Mouse (Mus musculus) limb, embryonic 11.5 days (tissue): ENCODE data around the gene Tbc1d8b. TPM values are rescaled to one million over a fixed set of nuclear protein-coding genes. Genes with fewer than 3 reads are reported as not detected.

ENCODE experiments used
- ATAC-seq: fragments of 200-750 bp; cut with Nextera tagmentation; 2 replicates; pipeline ENCODE4 v1.8.0; 2017; ENCODE audit warnings: low read depth; ENCODE audit not compliant: insufficient number of reproducible peaks, low FRiP score, low TSS enrichment
- DNase-seq: peaks from one replicate; pipeline ENCODE4 v3.0.0-alpha.2; 2015; ENCODE audit warnings: low spot score
- H3K27ac ChIP-seq: fragments of 300-500 bp; sonication (generic); replicated peaks from 2 replicates; pipeline ENCODE4 v1.5.1; 2014; ENCODE audit warnings: low read depth, mild to moderate bottlenecking, low read length
- H3K27me3 ChIP-seq: fragments of 300-500 bp; sonication (generic); 2 replicates; pipeline ENCODE4 v1.6.1; 2014; ENCODE audit warnings: mild to moderate bottlenecking, low read length, mixed read lengths; ENCODE audit not compliant: control insufficient read depth, insufficient read depth
- H3K36me3 ChIP-seq: fragments of 300-500 bp; sonication (generic); 2 replicates; pipeline ENCODE4 v1.6.1; 2014; ENCODE audit warnings: mild to moderate bottlenecking, low read length, moderate library complexity, mixed read lengths; ENCODE audit not compliant: control insufficient read depth, insufficient read depth
- H3K4me1 ChIP-seq: fragments of 300-500 bp; sonication (generic); 2 replicates; pipeline ENCODE4 v1.6.1; 2014; ENCODE audit warnings: low read length, mixed read lengths; ENCODE audit not compliant: control insufficient read depth, insufficient read depth
- H3K4me2 ChIP-seq: fragments of 300-500 bp; sonication (generic); 2 replicates; pipeline ENCODE4 v1.6.1; 2014; ENCODE audit warnings: low read depth, mild to moderate bottlenecking, moderate library complexity; ENCODE audit not compliant: severe bottlenecking
- H3K4me3 ChIP-seq: fragments of 300-500 bp; sonication (generic); 2 replicates; pipeline ENCODE4 v1.5.1; 2014; ENCODE audit warnings: low read depth, low read length
- H3K9ac ChIP-seq: fragments of 300-500 bp; sonication (generic); 2 replicates; pipeline ENCODE4 v1.6.1; 2014; ENCODE audit warnings: mild to moderate bottlenecking, low read length
- H3K9me3 ChIP-seq: fragments of 300-500 bp; sonication (generic); 2 replicates; pipeline ENCODE4 v1.6.1; 2016; ENCODE audit warnings: low read length; ENCODE audit not compliant: control insufficient read depth
- WGBS: fragments of 180-500 bp; shearing (Covaris S2); extraction: QIAGEN DNeasy Blood & Tissue Kit; methylation state at CpG from one replicate; pipeline ENCODE4 v1.1.7; 2014; 5-methylcytosine and 5-hydroxymethylcytosine counted together
- polyA plus RNA-seq: library from polyadenylated mRNA; unstranded; fragments of >200 nt; fragmentation: Nextera tagmentation; extraction: Ambion mirVana; gene quantifications from 2 replicates; pipeline ENCODE4 v1.2.1, GENCODE M21; 2014

Tbc1d8b gene
- polyA plus RNA-seq, result 0.75 and 0.92 TPM in 2 replicates

GRCm38 (mm10) chrX:139684775-139685695 is at the start of gene Tbc1d8b:
Gene Tbc1d8b, plus strand, starts transcription at chrX:139684996.
- WGBS, result 16% methylated on average over 43 of the region's 43 CpGs

GRCm38 (mm10) chrX:139639744-139640143 is 45.1 kb upstream of the Tbc1d8b start:
- ATAC-seq (no peak), DNase-seq (no peak)
- no peaks in the 10 kb centered on the region for H3K4me1 ChIP-seq
- WGBS, result 76% methylated on average over 2 of the region's 2 CpGs
- H3K27ac ChIP-seq, result no peak overlapping the region
- H3K9ac ChIP-seq, result no peak overlapping the region
- H3K4me3 ChIP-seq, result no peak overlapping the region
- H3K9me3 ChIP-seq, result no peaks in the 10 kb centered on the region
- no peaks in the 10 kb centered on the region for H3K27me3 ChIP-seq
- H3K36me3 ChIP-seq, result no peaks in the 10 kb centered on the region
- no peak overlapping the region for H3K4me2 ChIP-seq

More at GRCm38 (mm10) chrX:139684775-139685695, at the start of gene Tbc1d8b:
- no peaks in the 10 kb centered on the region for H3K9me3 ChIP-seq
- no peak within 1 kb of the TSS for H3K27ac ChIP-seq
- no peaks in the 10 kb centered on the region for H3K4me1 ChIP-seq
- H3K4me2 ChIP-seq, result peak within 1 kb of the TSS; percentile 50
- H3K36me3 ChIP-seq, result no peaks in the 10 kb centered on the region
- DNase-seq (peak; percentile 63), ATAC-seq (peak; percentile 98)
- peak within 1 kb of the TSS; percentile 47 for H3K9ac ChIP-seq
- peaks cover 13% of the 10 kb centered on the region; the same call in 1 of the 2 replicates for H3K27me3 ChIP-seq
- peak within 1 kb of the TSS; percentile 45 for H3K4me3 ChIP-seq

DNA sequence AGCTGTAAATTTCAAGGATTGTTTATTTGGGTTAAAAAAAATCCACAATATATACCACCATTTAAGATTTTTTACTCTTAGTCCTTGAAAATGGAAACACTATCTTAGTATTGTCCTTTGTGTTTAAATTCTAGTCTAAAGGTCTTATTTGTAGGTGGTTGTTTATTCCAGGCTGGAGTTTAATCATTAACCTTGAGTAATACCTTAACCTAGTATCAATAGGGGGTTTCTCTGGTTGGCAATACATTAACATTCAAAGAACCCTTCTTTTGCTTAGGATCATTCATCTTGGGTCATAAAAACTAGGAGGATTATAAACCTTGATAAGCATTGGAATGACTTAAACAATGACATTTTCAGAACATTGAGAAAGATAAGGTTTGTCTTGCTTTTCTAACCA is 44.4 kb upstream of the Tbc1d8b start:
- Histone ChIP-seq H3K27ac (no peak overlapping the region), H3K4me1 (no peaks in the 10 kb centered on the region), H3K4me2 (no peak overlapping the region), H3K27me3 (no peaks in the 10 kb centered on the region), H3K36me3 (no peaks in the 10 kb centered on the region), H3K9ac (no peak overlapping the region), H3K4me3 (no peak overlapping the region), H3K9me3 (no peaks in the 10 kb centered on the region)
- ATAC-seq (no peak), DNase-seq (no peak)

DNA sequence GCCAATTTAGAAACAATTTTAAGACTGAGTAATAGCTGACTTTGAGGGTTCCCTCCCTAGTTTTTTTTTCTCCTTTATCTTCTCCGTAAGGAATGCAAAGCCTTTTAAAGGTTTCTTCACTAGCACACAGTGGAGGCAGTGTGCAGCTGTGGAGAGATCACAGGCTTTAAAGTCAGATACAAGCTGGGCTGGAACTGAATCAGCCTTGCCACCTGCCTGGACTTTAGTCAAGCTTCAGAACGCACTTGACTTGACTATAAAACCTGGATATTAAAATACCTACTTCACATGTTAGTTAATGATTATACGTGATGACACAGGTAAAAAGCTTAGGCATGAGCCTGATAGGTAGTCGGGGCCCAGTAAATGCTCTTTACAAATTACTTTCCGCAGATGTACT is 32.6 kb upstream of the Tbc1d8b start:
- Histone ChIP-seq H3K36me3 (no peaks in the 10 kb centered on the region), H3K9ac (no peak overlapping the region), H3K27me3 (no peaks in the 10 kb centered on the region), H3K4me3 (no peak overlapping the region), H3K4me1 (no peaks in the 10 kb centered on the region), H3K9me3 (no peaks in the 10 kb centered on the region), H3K27ac (no peak overlapping the region), H3K4me2 (no peak overlapping the region)
- ATAC-seq, result no peak
- 78% methylated on average over 5 of the region's 5 CpGs for WGBS
- no peak for DNase-seq

- Histone ChIP-seq H3K27me3 (no peaks in the 10 kb centered on the region), H3K9ac (no peak overlapping the region), H3K4me1 (no peaks in the 10 kb centered on the region), H3K4me2 (no peak overlapping the region), H3K4me3 (no peak overlapping the region), H3K36me3 (no peaks in the 10 kb centered on the region), H3K9me3 (no peaks in the 10 kb centered on the region), H3K27ac (no peak overlapping the region)
- DNase-seq (no peak), ATAC-seq (no peak)
- 88% methylated on average over 3 of the region's 3 CpGs for WGBS
These were observed 31.5 kb upstream of the Tbc1d8b start for GRCm38 (mm10) chrX:139653292-139653691.

GRCm38 (mm10) chrX:139654350-139655063 is 30.3 kb upstream of the Tbc1d8b start:
- H3K27ac ChIP-seq, result no peak overlapping the region
- 73% methylated on average over 5 of the region's 5 CpGs for WGBS
- H3K9ac ChIP-seq, result no peak overlapping the region
- H3K27me3 ChIP-seq, result no peaks in the 10 kb centered on the region
- no peak overlapping the region for H3K4me3 ChIP-seq
- DNase-seq (no peak), ATAC-seq (no peak)
- H3K4me1 ChIP-seq, result no peaks in the 10 kb centered on the region
- no peak overlapping the region for H3K4me2 ChIP-seq
- no peaks in the 10 kb centered on the region for H3K36me3 ChIP-seq
- no peaks in the 10 kb centered on the region for H3K9me3 ChIP-seq

- WGBS, result 40% methylated on average over 1 of the region's 1 CpGs
- DNase-seq, result no peak
These were observed 22.7 kb upstream of the Tbc1d8b start for GRCm38 (mm10) chrX:139662111-139662510.

GRCm38 (mm10) chrX:139665829-139666228 is 19.0 kb upstream of the Tbc1d8b start:
- H3K4me3 ChIP-seq, result no peak overlapping the region
- no peak overlapping the region for H3K9ac ChIP-seq
- H3K27ac ChIP-seq, result no peak overlapping the region
- H3K4me2 ChIP-seq, result no peak overlapping the region
- WGBS, result 80% methylated on average over 2 of the region's 2 CpGs
- DNase-seq, result no peak
- no peak for ATAC-seq
- H3K4me1 ChIP-seq, result no peaks in the 10 kb centered on the region
- H3K27me3 ChIP-seq, result 0 out of 2 replicates have a peak, but pooled peaks cover 2% of the 10 kb centered on the region
- no peaks in the 10 kb centered on the region for H3K36me3 ChIP-seq
- no peaks in the 10 kb centered on the region for H3K9me3 ChIP-seq

More at GRCm38 (mm10) chrX:139662111-139662510, 22.7 kb upstream of the Tbc1d8b start:
- no peak overlapping the region for H3K4me3 ChIP-seq
- no peak overlapping the region for H3K9ac ChIP-seq
- H3K27ac ChIP-seq, result no peak overlapping the region
- H3K9me3 ChIP-seq, result no peaks in the 10 kb centered on the region
- H3K4me1 ChIP-seq, result no peaks in the 10 kb centered on the region
- no peaks in the 10 kb centered on the region for H3K36me3 ChIP-seq
- 0 out of 2 replicates have a peak, but pooled peaks cover 2% of the 10 kb centered on the region for H3K27me3 ChIP-seq
- H3K4me2 ChIP-seq, result no peak overlapping the region
- ATAC-seq, result no peak
